Mouse (Mus musculus) neural tube, embryonic 12.5 days (tissue): Measurements from ENCODE around the gene Sec1. TPM values are rescaled to one million over a fixed set of nuclear protein-coding genes. Genes with fewer than 3 reads are reported as not detected.
"Not testable (repeated sequence)": the region's sequence is repeated elsewhere in the genome, so short reads cannot be mapped to it uniquely, and the experiment has no call there.

Experiments
- ATAC-seq: fragments of 200-750 bp; cut with Nextera tagmentation; 2 replicates; pipeline ENCODE4 v1.8.0; 2017; ENCODE audit warnings: low read depth, mild to moderate bottlenecking, moderate TSS enrichment, moderate library complexity; ENCODE audit not compliant: low FRiP score
- H3K27ac ChIP-seq: fragments of 300-500 bp; sonication (generic); 2 replicates; pipeline ENCODE4 v1.5.1; 2016
- H3K27me3 ChIP-seq: fragments of 300-500 bp; sonication (generic); replicated peaks from 2 replicates; pipeline ENCODE4 v1.6.1; 2016; ENCODE audit warnings: mild to moderate bottlenecking
- H3K36me3 ChIP-seq: fragments of 300-500 bp; sonication (generic); 2 replicates; pipeline ENCODE4 v1.6.1; 2016; ENCODE audit warnings: mild to moderate bottlenecking
- H3K4me1 ChIP-seq: fragments of 300-500 bp; sonication (generic); 2 replicates; pipeline ENCODE4 v1.6.1; 2016
- H3K4me2 ChIP-seq: fragments of 300-500 bp; sonication (generic); replicated peaks from 2 replicates; pipeline ENCODE4 v1.6.1; 2016; ENCODE audit warnings: mild to moderate bottlenecking
- H3K4me3 ChIP-seq: fragments of 300-500 bp; sonication (generic); 2 replicates; pipeline ENCODE4 v1.5.1; 2016
- H3K9ac ChIP-seq: fragments of 300-500 bp; sonication (generic); 2 replicates; pipeline ENCODE4 v1.6.1; 2016; ENCODE audit warnings: mild to moderate bottlenecking
- H3K9me3 ChIP-seq: fragments of 300-500 bp; sonication (generic); 2 replicates; pipeline ENCODE4 v1.6.1; 2016; ENCODE audit warnings: mild to moderate bottlenecking
- WGBS: fragments of 180-500 bp; shearing (Covaris S2); methylation state at CpG from one replicate; pipeline ENCODE4 v1.1.7; 2016; 5-methylcytosine and 5-hydroxymethylcytosine counted together
- polyA plus RNA-seq: library from polyadenylated mRNA; unstranded; fragments of >200 nt; fragmentation: Nextera tagmentation; extraction: Ambion mirVana; gene quantifications from 2 replicates; pipeline ENCODE4 v1.2.1, GENCODE M21; 2016

Sec1 gene
- polyA plus RNA-seq, 1 experiment from 2014 or later = 1.2 TPM

GRCm38 (mm10) chr7:45660746-45661478, 33.3 kb downstream of the Sec1 start:
- no peak overlapping the region for H3K4me2 ChIP-seq
- ATAC-seq = no peak
- no peaks in the 10 kb centered on the region for H3K36me3 ChIP-seq
- H3K27ac ChIP-seq = no peak overlapping the region
- H3K9ac ChIP-seq = no peak overlapping the region
- H3K4me1 ChIP-seq = 0 out of 2 replicates have a peak, but pooled peaks cover 3% of the 10 kb centered on the region
- no peaks in the 10 kb centered on the region for H3K27me3 ChIP-seq
- H3K4me3 ChIP-seq = no peak overlapping the region
- no peaks in the 10 kb centered on the region for H3K9me3 ChIP-seq
- 88% methylated on average over 11 of the region's 11 CpGs for WGBS

GRCm38 (mm10) chr7:45654424-45655047, 39.7 kb downstream of the Sec1 start:
- ATAC-seq = no peak
- Histone ChIP-seq H3K27ac (no peak overlapping the region), H3K4me3 (no peak overlapping the region)

GRCm38 (mm10) chr7:45650484-45650883, 43.7 kb downstream of the Sec1 start:
- H3K27ac ChIP-seq, ATAC-seq, H3K9me3 ChIP-seq, H3K27me3 ChIP-seq, H3K4me1 ChIP-seq, H3K9ac ChIP-seq, H3K4me2 ChIP-seq, H3K4me3 ChIP-seq, H3K36me3 ChIP-seq: not testable (repeated sequence)
- WGBS = 93% methylated on average over 20 of the region's 20 CpGs

More at GRCm38 (mm10) chr7:45654424-45655047, 39.7 kb downstream of the Sec1 start:
- Histone ChIP-seq H3K4me1 (no peaks in the 10 kb centered on the region), H3K27me3 (no peaks in the 10 kb centered on the region), H3K36me3 (no peaks in the 10 kb centered on the region), H3K9ac (no peak overlapping the region), H3K9me3 (no peaks in the 10 kb centered on the region), H3K4me2 (peak overlapping the region; percentile 39)
- WGBS = 38% methylated on average over 17 of the region's 17 CpGs

GRCm38 (mm10) chr7:45649351-45649750, 44.9 kb downstream of the Sec1 start:
- no peak overlapping the region for H3K9ac ChIP-seq
- H3K27ac ChIP-seq = no peak overlapping the region
- H3K27me3 ChIP-seq = no peaks in the 10 kb centered on the region
- no peak for ATAC-seq
- WGBS = 85% methylated on average over 8 of the region's 8 CpGs
- peaks cover 8% of the 10 kb centered on the region for H3K4me1 ChIP-seq
- no peak overlapping the region for H3K4me2 ChIP-seq
- no peaks in the 10 kb centered on the region for H3K9me3 ChIP-seq
- no peaks in the 10 kb centered on the region for H3K36me3 ChIP-seq
- H3K4me3 ChIP-seq = no peak overlapping the region

DNA sequence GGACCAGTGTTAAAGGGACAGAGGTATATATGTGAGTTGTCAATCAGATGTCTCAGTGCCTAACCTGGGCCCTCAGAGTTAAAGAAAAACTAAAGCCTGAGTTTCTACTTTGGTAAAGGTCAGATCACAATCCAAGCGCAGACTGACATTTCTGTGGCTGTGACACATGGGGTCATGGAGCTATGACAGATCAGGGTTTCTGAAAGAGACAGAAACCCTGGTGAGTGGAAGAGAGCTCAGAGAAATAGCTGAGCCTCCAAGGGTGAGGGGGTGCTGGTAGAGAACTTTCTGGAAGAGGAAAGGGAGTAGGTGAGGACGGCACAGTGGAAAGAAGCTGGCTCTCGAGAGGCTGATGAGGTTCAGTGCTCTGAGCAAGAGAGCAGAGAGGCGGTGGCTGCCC, 47.5 kb downstream of the Sec1 start:
- ATAC-seq = no peak
- H3K9ac ChIP-seq = no peak overlapping the region
- H3K27me3 ChIP-seq = no peaks in the 10 kb centered on the region
- no peaks in the 10 kb centered on the region for H3K36me3 ChIP-seq
- H3K9me3 ChIP-seq = no peaks in the 10 kb centered on the region
- H3K4me2 ChIP-seq = no peak overlapping the region
- peaks cover 20% of the 10 kb centered on the region for H3K4me1 ChIP-seq
- WGBS = 81% methylated on average over 4 of the region's 4 CpGs
- no peak overlapping the region for H3K27ac ChIP-seq
- no peak overlapping the region for H3K4me3 ChIP-seq

- H3K27me3 ChIP-seq = no peaks in the 10 kb centered on the region
- no peaks in the 10 kb centered on the region for H3K9me3 ChIP-seq
- H3K4me3 ChIP-seq = no peak overlapping the region
- peaks cover 20% of the 10 kb centered on the region for H3K4me1 ChIP-seq
- no peak overlapping the region for H3K4me2 ChIP-seq
- H3K36me3 ChIP-seq = no peaks in the 10 kb centered on the region
- H3K9ac ChIP-seq = no peak overlapping the region
- no peak overlapping the region for H3K27ac ChIP-seq
- WGBS = 71% methylated on average over 7 of the region's 7 CpGs
- no peak for ATAC-seq
These were observed 48.6 kb downstream of the Sec1 start for GRCm38 (mm10) chr7:45645591-45645971.

GRCm38 (mm10) chr7:45644872-45645590, 49.2 kb downstream of the Sec1 start:
- Histone ChIP-seq H3K27ac (peak overlapping the region; percentile 68; the same call in 1 of the 2 replicates), H3K4me1 (peaks cover 20% of the 10 kb centered on the region), H3K4me3 (peak overlapping the region; percentile 28), H3K36me3 (no peaks in the 10 kb centered on the region), H3K9me3 (no peaks in the 10 kb centered on the region), H3K27me3 (no peaks in the 10 kb centered on the region), H3K9ac (peak overlapping the region; percentile 48; the same call in 1 of the 2 replicates), H3K4me2 (peak overlapping the region; percentile 72)
- ATAC-seq = no peak
- 63% methylated on average over 6 of the region's 6 CpGs for WGBS

GRCm38 (mm10) chr7:45644183-45644582, 50.0 kb downstream of the Sec1 start:
- Histone ChIP-seq H3K27me3 (no peaks in the 10 kb centered on the region), H3K4me1 (peaks cover 20% of the 10 kb centered on the region), H3K9me3 (no peaks in the 10 kb centered on the region), H3K27ac (peak overlapping the region; percentile 68), H3K9ac (peak overlapping the region; percentile 48; the same call in 1 of the 2 replicates), H3K4me3 (peak overlapping the region; percentile 28), H3K36me3 (no peaks in the 10 kb centered on the region), H3K4me2 (peak overlapping the region; percentile 72)
- 4% methylated on average over 18 of the region's 18 CpGs for WGBS
- peak; percentile 52 for ATAC-seq

DNA sequence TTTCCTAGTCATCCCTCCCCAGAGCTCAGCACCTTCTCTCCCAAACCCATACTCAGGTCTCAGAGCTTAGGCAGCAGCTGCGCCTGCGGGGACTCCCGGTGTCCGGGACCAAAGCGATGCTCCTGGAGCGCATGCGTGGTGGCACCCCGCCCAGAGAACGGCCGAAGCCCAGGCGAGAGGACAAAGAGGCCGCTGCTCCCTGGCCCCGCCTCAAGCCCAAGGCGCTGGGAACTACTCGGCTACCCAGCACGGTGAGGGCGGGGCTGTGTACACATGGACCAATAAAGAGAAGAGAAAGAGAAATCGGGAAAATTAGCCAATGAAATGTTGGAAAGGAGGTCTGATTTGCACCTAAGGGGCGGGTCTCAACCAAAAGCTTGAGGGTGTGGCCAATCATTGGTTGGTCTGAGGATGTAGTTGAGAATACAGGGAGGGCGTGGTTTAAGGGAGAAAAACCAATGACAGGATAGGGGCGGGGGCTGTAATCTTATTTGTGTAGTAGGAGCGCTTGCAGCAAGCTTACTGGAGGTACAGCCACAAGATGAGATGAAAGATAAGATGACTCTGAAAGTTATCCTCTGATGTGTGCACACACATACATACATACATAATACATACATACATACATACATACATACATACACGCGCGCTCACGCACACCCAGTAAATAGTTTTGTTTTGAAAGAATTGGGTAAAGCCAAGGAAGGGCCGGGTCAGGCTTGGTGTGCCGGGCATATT, 50.6 kb downstream of the Sec1 start:
- WGBS = under 1% methylated on average over 28 of the region's 28 CpGs
- no peaks in the 10 kb centered on the region for H3K27me3 ChIP-seq
- H3K9me3 ChIP-seq = no peaks in the 10 kb centered on the region

DNA sequence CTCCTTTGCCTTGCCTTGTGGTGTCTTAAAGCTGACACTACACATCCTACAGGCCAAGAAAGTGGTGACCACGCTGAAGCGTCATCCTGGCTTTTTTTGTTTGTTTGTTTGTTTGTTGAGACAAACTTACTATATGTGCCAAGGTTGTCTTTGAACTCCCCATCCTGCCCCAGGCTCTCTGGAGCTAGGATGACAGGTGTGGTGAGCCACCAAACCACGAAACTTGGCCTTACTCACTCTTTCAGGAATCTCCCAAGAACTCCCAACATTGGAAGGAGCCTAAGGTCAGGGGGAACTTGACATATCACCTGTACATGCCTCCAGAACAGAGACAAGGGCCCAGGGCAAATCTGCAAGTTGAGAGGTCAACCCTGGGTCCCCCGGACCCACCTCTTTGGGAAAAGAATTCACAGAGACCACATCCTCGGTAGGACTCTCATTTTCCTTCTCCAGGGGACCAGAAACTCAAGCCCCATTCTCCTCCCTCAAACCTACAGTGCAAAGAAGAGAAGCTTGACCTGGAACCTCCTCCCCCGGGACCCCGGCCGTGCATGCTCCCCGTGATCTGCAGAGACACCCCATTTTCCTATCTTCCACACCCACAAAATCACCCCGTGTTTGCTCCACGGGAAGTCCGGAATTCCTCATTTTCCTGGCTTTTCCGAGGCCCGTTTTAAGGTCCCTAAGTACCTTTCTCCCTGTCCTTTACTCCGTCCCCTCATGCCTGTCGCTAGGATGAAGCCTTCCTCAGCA, 51.5 kb downstream of the Sec1 start:
- ATAC-seq = no peak
- H3K9me3 ChIP-seq = no peaks in the 10 kb centered on the region
- peak overlapping the region; percentile 69 for H3K9ac ChIP-seq
- H3K4me3 ChIP-seq = peak overlapping the region; percentile 43
- peak overlapping the region; percentile 72 for H3K4me2 ChIP-seq
- 38% methylated on average over 16 of the region's 16 CpGs for WGBS
- peak overlapping the region; percentile 76 for H3K27ac ChIP-seq
- no peaks in the 10 kb centered on the region for H3K36me3 ChIP-seq
- no peaks in the 10 kb centered on the region for H3K27me3 ChIP-seq
- peaks cover 25% of the 10 kb centered on the region for H3K4me1 ChIP-seq

More for the DNA sequence above, 50.6 kb downstream of the Sec1 start:
- Histone ChIP-seq H3K4me1 (peaks cover 20% of the 10 kb centered on the region), H3K36me3 (no peaks in the 10 kb centered on the region), H3K4me3 (peak overlapping the region; percentile 43), H3K27ac (peak overlapping the region; percentile 76), H3K4me2 (peak overlapping the region; percentile 72), H3K9ac (peak overlapping the region; percentile 69)
- peak; percentile 93 for ATAC-seq

GRCm38 (mm10) chr7:45642083-45642482, 52.1 kb downstream of the Sec1 start:
- 83% methylated on average over 5 of the region's 5 CpGs for WGBS
- no peak for ATAC-seq
- Histone ChIP-seq H3K36me3 (no peaks in the 10 kb centered on the region), H3K9ac (peak overlapping the region; percentile 26; the same call in 1 of the 2 replicates), H3K27ac (no peak overlapping the region), H3K4me1 (peaks cover 25% of the 10 kb centered on the region), H3K4me2 (peak overlapping the region; percentile 72), H3K27me3 (no peaks in the 10 kb centered on the region), H3K4me3 (no peak overlapping the region), H3K9me3 (no peaks in the 10 kb centered on the region)
